ENCODE assay signal across 30 mouse cellular contexts in the genomic region with DNA sequence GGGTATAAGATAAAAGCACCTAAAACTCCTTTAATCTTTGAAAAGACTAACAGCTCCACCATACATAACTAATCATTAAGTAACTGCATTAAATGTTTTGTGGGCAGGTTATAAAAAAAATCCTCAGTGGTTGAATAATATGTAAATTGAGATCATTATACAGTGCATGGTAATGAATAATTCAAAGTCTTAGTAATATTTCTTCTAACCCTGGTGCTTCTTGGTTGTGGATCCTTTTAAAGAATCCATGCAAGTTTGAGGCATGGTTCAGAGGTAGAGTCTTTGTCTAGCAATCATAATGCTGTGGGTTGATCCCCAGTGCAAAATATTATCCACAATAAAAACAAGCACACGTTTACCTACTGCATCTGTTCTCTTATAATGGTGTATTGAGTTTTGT.
"Had no signal": no experiment of that assay in that cellular context is flagged by ENCODE, and none has a peak within 500 bp of the region (broad histone marks: within the 10 kb centered on the region; RNA-seq: fewer than 3 reads in every experiment).

No protein-coding gene starts in this region.

- H3K4me3 ChIP-seq: left cerebral cortex, adult 2 months; limb, embryonic 10.5 days; limb, embryonic 12.5 days; limb, embryonic 13.5 days; limb, embryonic 15.5 days; liver, embryonic 12.5 days; liver, embryonic 13.5 days; liver, embryonic 15.5 days; lung, embryonic 15.5 days; megakaryocyte, embryonic 14.5 days; midbrain, embryonic 10.5 days; midbrain, embryonic 12.5 days; midbrain, embryonic 15.5 days; myocyte; neural tube, embryonic 12.5 days had no signal

- H3K4me2 ChIP-seq: limb, embryonic 12.5 days; limb, embryonic 13.5 days; limb, embryonic 15.5 days; liver, embryonic 11.5 days; liver, embryonic 12.5 days; liver, embryonic 13.5 days; liver, embryonic 15.5 days; lung, embryonic 14.5 days; lung, embryonic 15.5 days; midbrain, embryonic 11.5 days; midbrain, embryonic 12.5 days; midbrain, embryonic 15.5 days; neural tube, embryonic 12.5 days had no signal

- H3K36me3 ChIP-seq: limb, embryonic 10.5 days; limb, embryonic 12.5 days; limb, embryonic 13.5 days; limb, embryonic 15.5 days; liver, embryonic 12.5 days; liver, embryonic 13.5 days; liver, embryonic 15.5 days; lung, embryonic 15.5 days; midbrain, embryonic 10.5 days; midbrain, embryonic 12.5 days; midbrain, embryonic 15.5 days; neural tube, embryonic 12.5 days had no signal

- H3K9ac ChIP-seq: limb, embryonic 12.5 days; limb, embryonic 13.5 days; limb, embryonic 15.5 days; liver, embryonic 12.5 days; liver, embryonic 13.5 days; liver, embryonic 14.5 days; liver, embryonic 15.5 days; liver, postnatal 0 days; lung, embryonic 14.5 days; lung, embryonic 15.5 days; midbrain, embryonic 12.5 days; midbrain, embryonic 15.5 days; neural tube, embryonic 12.5 days had no signal

- H3K27me3 ChIP-seq: limb, embryonic 12.5 days; limb, embryonic 13.5 days; limb, embryonic 15.5 days; liver, embryonic 12.5 days; liver, embryonic 13.5 days; liver, embryonic 15.5 days; lung, embryonic 15.5 days; megakaryocyte, embryonic 14.5 days; midbrain, embryonic 12.5 days; midbrain, embryonic 15.5 days; neural tube, embryonic 12.5 days had no signal

- DNase-seq: left cerebral cortex, postnatal 4 days; liver; liver, embryonic 13.5 days; liver, postnatal 0 days; lung, adult 18-20 months; lung, adult 2 months; lung, embryonic 14.5 days; lung, postnatal 10 days; lung, postnatal 14 days; lung, postnatal 36 days; lung, postnatal 4 days had no signal

- ATAC-seq: liver, embryonic 12.5 days; liver, postnatal 0 days; lung, postnatal 0 days; midbrain, embryonic 15.5 days had no signal

- H3K4me1 ChIP-seq: limb, embryonic 10.5 days; limb, embryonic 12.5 days; limb, embryonic 13.5 days; limb, embryonic 15.5 days; liver, embryonic 12.5 days; liver, embryonic 13.5 days; liver, embryonic 15.5 days; lung, embryonic 15.5 days; megakaryocyte, embryonic 14.5 days; midbrain, embryonic 10.5 days; midbrain, embryonic 12.5 days; midbrain, embryonic 15.5 days; neural tube, embryonic 12.5 days had no signal

- H3K27ac ChIP-seq: left cerebral cortex, adult 2 months; limb, embryonic 10.5 days; limb, embryonic 12.5 days; limb, embryonic 13.5 days; limb, embryonic 15.5 days; liver, embryonic 12.5 days; liver, embryonic 13.5 days; liver, embryonic 14.5 days; liver, embryonic 15.5 days; lung, embryonic 15.5 days; macrophage; midbrain, embryonic 10.5 days; midbrain, embryonic 12.5 days; midbrain, embryonic 15.5 days; neural tube, embryonic 12.5 days had no signal

- H3K9me3 ChIP-seq: limb, embryonic 10.5 days; limb, embryonic 12.5 days; limb, embryonic 13.5 days; limb, embryonic 15.5 days; liver, embryonic 12.5 days; liver, embryonic 13.5 days; liver, embryonic 15.5 days; lung, embryonic 15.5 days; megakaryocyte, embryonic 14.5 days; midbrain, embryonic 10.5 days; midbrain, embryonic 12.5 days; midbrain, embryonic 15.5 days; neural tube, embryonic 12.5 days had no signal
